Mouse (Mus musculus) embryo, embryonic 9.5 days (tissue): ENCODE data around the gene Pigm.

Experiments
- DNase-seq: peaks from one replicate; pipeline ENCODE4 v3.0.0-alpha.2; 2017; ENCODE audit errors: extremely low spot score

The Pigm gene

GRCm38 (mm10) chr1:172352001-172352400 is 24.3 kb upstream of the Pigm start:
- DNase-seq = no peak

GRCm38 (mm10) chr1:172352453-172352852 is 23.9 kb upstream of the Pigm start:
- no peak for DNase-seq

GRCm38 (mm10) chr1:172355336-172355735 is 21.0 kb upstream of the Pigm start:
- no peak for DNase-seq

- peak; percentile 41 for DNase-seq
Measured at GRCm38 (mm10) chr1:172357550-172357949, 18.8 kb upstream of the Pigm start.

- DNase-seq = no peak
Measured at GRCm38 (mm10) chr1:172358341-172358740, 18.0 kb upstream of the Pigm start.

- DNase-seq = peak; percentile 71
Measured at GRCm38 (mm10) chr1:172364684-172365083, 11.7 kb upstream of the Pigm start.

- DNase-seq = peak; percentile 59
Measured at GRCm38 (mm10) chr1:172368768-172369418, 7.5 kb upstream of the Pigm start.

GRCm38 (mm10) chr1:172376758-172377458 is 562 bp downstream of the Pigm start:
- peak; percentile 24 for DNase-seq

GRCm38 (mm10) chr1:172380066-172380465 is 3.7 kb downstream of the Pigm start:
- DNase-seq = no peak

GRCm38 (mm10) chr1:172382090-172382489 is 5.7 kb downstream of the Pigm start:
- DNase-seq = no peak

GRCm38 (mm10) chr1:172387246-172387645 is 10.9 kb downstream of the Pigm start:
- no peak for DNase-seq

GRCm38 (mm10) chr1:172390769-172391168 is 14.4 kb downstream of the Pigm start:
- no peak for DNase-seq

GRCm38 (mm10) chr1:172391807-172392581 is 15.6 kb downstream of the Pigm start:
- DNase-seq = no peak

GRCm38 (mm10) chr1:172392643-172393170 is 16.4 kb downstream of the Pigm start:
- DNase-seq = no peak

- no peak for DNase-seq
Measured at GRCm38 (mm10) chr1:172393739-172394138, 17.4 kb downstream of the Pigm start.

GRCm38 (mm10) chr1:172396996-172397752 is 20.8 kb downstream of the Pigm start:
- no peak for DNase-seq

GRCm38 (mm10) chr1:172406077-172406706 is 29.8 kb downstream of the Pigm start:
- DNase-seq = no peak

- DNase-seq = peak; percentile 55
Measured at GRCm38 (mm10) chr1:172408996-172409395, 32.6 kb downstream of the Pigm start.

GRCm38 (mm10) chr1:172409431-172409830 is 33.1 kb downstream of the Pigm start:
- DNase-seq = no peak

- DNase-seq = peak; percentile 67
Measured at GRCm38 (mm10) chr1:172410806-172411205, 34.5 kb downstream of the Pigm start.

GRCm38 (mm10) chr1:172412204-172412603 is 35.9 kb downstream of the Pigm start:
- peak; percentile 82 for DNase-seq
